Mouse (Mus musculus) C2C12 (cell line): ENCODE measurements around the gene Thnsl1.
A peak's percentile ranks its signal among the peaks of the same experiment; 100 is the strongest.

Source experiments
- CEBPB ChIP-seq: IDR thresholded peaks from one replicate; pipeline ENCODE4 v1.6.1; 2011; ENCODE audit warnings: low read depth, mild to moderate bottlenecking, control low read depth, moderate library complexity
- CTCF ChIP-seq: IDR thresholded peaks from one replicate; pipeline ENCODE4 v1.5.1; 2011; ENCODE audit not compliant: control insufficient read depth, insufficient read depth, insufficient read length
- FOSL1 ChIP-seq: IDR thresholded peaks from one replicate; pipeline ENCODE4 v1.8.0; 2011; ENCODE audit warnings: mild to moderate bottlenecking, low read length; ENCODE audit not compliant: poor library complexity, insufficient read depth, severe bottlenecking
- MAX ChIP-seq: IDR thresholded peaks from one replicate; pipeline ENCODE4 v1.6.1; 2011; ENCODE audit warnings: mild to moderate bottlenecking, control low read depth
- MYOG ChIP-seq: IDR thresholded peaks from one replicate; pipeline ENCODE4 v1.6.1; 2011; ENCODE audit not compliant: control insufficient read depth, insufficient read length; ENCODE audit errors: extremely low read depth
- USF1 ChIP-seq: IDR thresholded peaks from one replicate; pipeline ENCODE4 v1.6.1; 2011; ENCODE audit warnings: low read depth, mild to moderate bottlenecking, control low read depth, moderate library complexity

DNA sequence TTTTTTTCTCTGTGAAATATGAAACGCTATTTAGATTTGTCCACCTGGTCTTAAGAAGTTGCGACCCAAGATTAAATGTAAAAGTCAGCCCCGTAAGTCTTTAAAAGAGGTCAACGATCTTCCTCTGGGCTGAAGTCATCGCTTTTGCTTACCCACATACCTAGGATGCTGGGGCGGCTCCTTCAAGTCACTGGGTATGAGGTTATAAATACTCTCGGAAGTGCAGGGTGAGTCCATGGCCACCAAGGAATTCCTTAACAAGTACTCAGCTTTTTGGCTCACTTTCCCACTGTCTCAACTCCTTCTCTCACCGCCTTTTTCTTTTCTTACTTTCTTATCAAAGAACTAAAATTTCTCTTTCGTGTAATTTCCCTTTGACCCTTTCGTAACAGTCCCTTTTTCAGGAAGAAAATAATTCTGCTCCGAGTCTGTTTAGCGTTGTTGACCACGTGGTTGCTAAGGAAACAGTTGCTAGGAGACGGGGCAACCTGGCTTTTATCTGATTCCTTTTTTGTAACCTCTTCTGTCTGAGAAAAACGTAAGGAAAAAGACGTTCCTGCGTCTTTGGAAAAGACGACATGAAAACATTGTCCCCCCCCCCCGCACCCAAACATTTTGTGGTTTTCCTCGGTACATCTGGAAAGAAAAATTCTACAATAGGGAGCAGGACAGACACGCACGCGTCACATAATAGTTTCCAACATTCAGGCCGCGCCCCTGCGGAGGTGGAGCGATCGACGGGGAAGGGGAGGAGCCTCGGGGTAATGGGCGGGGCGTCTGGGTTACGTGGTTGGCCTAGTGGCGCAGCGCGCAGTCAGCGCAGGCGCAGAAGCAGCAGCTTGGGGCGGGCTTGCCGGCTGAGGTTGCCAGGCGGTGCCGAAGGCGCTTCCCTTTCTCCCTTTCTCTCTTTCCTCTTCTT lies at the start of gene Thnsl1, which contains the start of gene Enkur:
- TF ChIP-seq CTCF, result no peak
- TF ChIP-seq CEBPB, result no peak
- no peak for TF ChIP-seq USF1
- TF ChIP-seq MYOG, result no peak
- peak; percentile 22 for TF ChIP-seq MAX
- no peak for TF ChIP-seq FOSL1
